In genomic region chr16:20228167-20228566, GRCm38 (mm10) we compare ENCODE assay signal across 20 mouse cellular contexts. TPM values are rescaled to one million over a fixed set of nuclear protein-coding genes. Genes with fewer than 3 reads are reported as not detected.
DNase-seq lines count a peak whose midpoint lies in the region; ATAC-seq and TF ChIP-seq lines count a peak whose summit lies in the region.
"Had no signal": no experiment of that assay in that cellular context is flagged by ENCODE, and none has a peak within 500 bp of the region (broad histone marks: within the 10 kb centered on the region; RNA-seq: fewer than 3 reads in every experiment).

No protein-coding gene starts in this region.

- DNase-seq in frontal cortex, postnatal 25 days (ENCODE audit: low spot score in 2 of 2) = no peak
- no peak for DNase-seq in heart, postnatal 0 days (ENCODE audit: low spot score)
- DNase-seq in heart, postnatal 14 days = no peak
- peak; percentile 52 for DNase-seq in brain, adult 2 months (ENCODE audit: low read depth, low spot score)
- no peak for DNase-seq in gastrocnemius, postnatal 4 days (ENCODE audit: low spot score in 2 of 2)
- DNase-seq: adrenal gland, adult 2 months; adrenal gland, postnatal 10 days; adrenal gland, postnatal 25 days; cerebellum, adult 11-12 months; cerebellum, adult 2 months; cerebellum, adult 9-10 months; cerebellum, postnatal 10 days; cerebellum, postnatal 25 days; forebrain, postnatal 0 days had no signal

- no peak overlapping the region for H3K9ac ChIP-seq in heart, postnatal 0 days (replicated peaks; ENCODE audit: low read depth, low read length)
- H3K9ac ChIP-seq: embryonic facial prominence, embryonic 12.5 days; forebrain, embryonic 12.5 days; forebrain, postnatal 0 days had no signal

- WGBS in heart, postnatal 0 days = 79% methylated on average over 5 of the region's 5 CpGs
- 66% methylated on average over 5 of the region's 5 CpGs for WGBS in olfactory bulb, adult 2 months

- no peaks in the 10 kb centered on the region for H3K4me1 ChIP-seq in heart, postnatal 0 days (ENCODE audit: control insufficient read depth, insufficient read depth)
- H3K4me1 ChIP-seq in olfactory bulb, adult 2 months (ENCODE audit: control insufficient read depth, insufficient read depth, low read length) = peaks cover 11% of the 10 kb centered on the region
- H3K4me1 ChIP-seq: embryonic facial prominence, embryonic 10.5 days; embryonic facial prominence, embryonic 12.5 days; forebrain, embryonic 12.5 days had no signal

- H3K4me2 ChIP-seq in heart, postnatal 0 days (ENCODE audit: low read depth, low read length) = no peak overlapping the region
- H3K4me2 ChIP-seq: embryonic facial prominence, embryonic 12.5 days; forebrain, embryonic 12.5 days had no signal

- H3K27ac ChIP-seq in heart, postnatal 0 days (ENCODE audit: low read depth) = 0 out of 2 replicates have a peak overlapping the region, but pooled peaks have one; percentile 30
- H3K27ac ChIP-seq in olfactory bulb, adult 2 months (ENCODE audit: insufficient read depth, low read depth, low read length) = peak overlapping the region; percentile 33
- H3K27ac ChIP-seq: embryonic facial prominence, embryonic 10.5 days; embryonic facial prominence, embryonic 12.5 days; forebrain, embryonic 12.5 days had no signal

- TF ChIP-seq CTCF in heart, postnatal 0 days (IDR thresholded peaks at IDR 0.05; ENCODE audit: low read depth) = no peak
- no peak for TF ChIP-seq CTCF in olfactory bulb, adult 2 months (IDR thresholded peaks at IDR 0.05; ENCODE audit: insufficient read depth, low read depth, low read length)

- no peak overlapping the region for H3K4me3 ChIP-seq in heart, postnatal 0 days (ENCODE audit: low read depth, low read length)
- no peak overlapping the region for H3K4me3 ChIP-seq in olfactory bulb, adult 2 months (ENCODE audit: insufficient read depth, low read depth, low read length)
- H3K4me3 ChIP-seq: embryonic facial prominence, embryonic 10.5 days; embryonic facial prominence, embryonic 12.5 days; forebrain, embryonic 12.5 days had no signal

- no peak for TF ChIP-seq EP300 in heart, postnatal 0 days (IDR thresholded peaks at IDR 0.05; ENCODE audit: low read depth)

- H3K27me3 ChIP-seq in heart, postnatal 0 days (ENCODE audit: control insufficient read depth, insufficient read depth, low read length) = no peaks in the 10 kb centered on the region
- H3K27me3 ChIP-seq: embryonic facial prominence, embryonic 12.5 days; forebrain, embryonic 12.5 days had no signal

- H3K36me3 ChIP-seq in heart, postnatal 0 days (replicated peaks; ENCODE audit: control insufficient read depth, insufficient read depth, low read length) = peaks cover 54% of the 10 kb centered on the region

- no peaks in the 10 kb centered on the region for H3K9me3 ChIP-seq in heart, postnatal 0 days (replicated peaks; ENCODE audit: control insufficient read depth, low read length)
- H3K9me3 ChIP-seq: embryonic facial prominence, embryonic 10.5 days; embryonic facial prominence, embryonic 12.5 days; forebrain, embryonic 12.5 days had no signal

- no peak for TF ChIP-seq POLR2A in olfactory bulb, adult 2 months (IDR thresholded peaks at IDR 0.05; ENCODE audit: insufficient read depth, low read depth, low read length)

- intact Hi-C loops in heart, postnatal 14 days (cut with DNase I) = no loop called here

- peak; percentile 76 for ATAC-seq in frontal cortex, adult (ENCODE audit: low TSS enrichment)
- no peak for ATAC-seq in heart, postnatal 0 days (ENCODE audit: insufficient read depth, low read depth)
- ATAC-seq: forebrain, embryonic 14.5 days had no signal

RNA-seq across cellular contexts. Expression of gene Map6d1, which starts 13.0 kb away (rescaled TPM):
- total RNA-seq in heart, postnatal 0 days (2014; rRNA removed; ENCODE audit: low replicate concordance) = 0.19 and 1.9 TPM in 2 replicates
- polyA plus RNA-seq in heart, postnatal 0 days (2015; fragmentation: Nextera tagmentation; extraction: Ambion mirVana) = 0.18 and 0.19 TPM in 2 replicates
- 1 to 10 TPM in 1 of 2 experiments, under 1 TPM in 1; 0.51 to 1.1 TPM for total RNA-seq in heart, postnatal 14 days (2021)
- not detected in 2 replicates for polyA plus RNA-seq in olfactory bulb, adult 2 months (2012; ENCODE audit: insufficient read depth, insufficient read length, low replicate concordance, missing spikeins)
- 1 to 10 TPM; 1.7 to 1.9 TPM for total RNA-seq in gastrocnemius, postnatal 4 days (2021)
